Mouse (Mus musculus) adrenal gland, adult 8-10 months (tissue): ENCODE measurements around the gene Itgb6. TPM values are rescaled to one million over a fixed set of nuclear protein-coding genes. Genes with fewer than 3 reads are reported as not detected.

Experiments used
- DNase-seq: peaks from one replicate; pipeline ENCODE4 v3.0.0; 2022
- total RNA-seq, 4 experiments: library from RNA; stranded (reverse); gene quantifications; 2 replicates each; pipeline ENCODE4 v1.2.4; 2022

The Itgb6 gene
- not detected for total RNA-seq

DNA sequence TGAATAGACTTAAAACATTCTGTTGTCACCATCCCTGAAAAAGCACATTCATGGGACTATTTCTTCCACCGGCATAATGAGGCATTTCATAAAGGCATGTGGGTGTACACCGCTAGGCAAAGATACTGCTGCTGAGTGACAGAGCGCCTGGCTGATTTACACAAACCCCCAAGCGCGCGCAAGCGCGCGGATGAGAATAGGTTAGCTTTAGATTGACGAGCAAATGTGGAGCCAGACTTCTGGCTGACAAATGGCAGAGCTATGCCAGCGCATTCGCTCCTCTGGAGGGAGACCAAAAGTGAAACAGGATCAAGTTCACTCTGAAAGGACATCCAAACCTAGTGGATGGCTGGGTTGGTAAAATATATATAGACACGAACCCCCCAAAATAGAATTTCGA, at the start of gene Itgb6:
TSS of gene Itgb6 (minus strand) at position 130 of the 400 bp plus-strand sequence.
- no peak for DNase-seq

DNA sequence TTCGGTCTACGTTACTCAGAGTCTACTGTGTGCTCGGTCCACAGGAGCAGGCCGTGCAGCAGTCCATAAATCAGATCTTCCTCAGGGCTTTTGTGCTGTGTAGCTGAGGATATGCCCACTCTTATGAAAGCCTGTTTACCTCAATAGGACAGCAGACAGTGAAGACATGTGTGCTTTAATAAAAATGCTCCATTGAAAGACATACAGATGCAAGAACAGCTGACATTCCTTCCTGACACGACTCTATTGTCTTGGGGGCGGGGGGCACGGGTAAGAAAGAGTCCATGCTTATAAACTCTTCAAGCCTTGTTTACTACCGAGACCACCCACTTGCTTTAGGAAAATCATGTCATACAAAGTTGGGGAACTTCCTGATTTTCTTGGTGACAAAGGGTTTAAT, 44.0 kb upstream of the Itgb6 start:
- no peak for DNase-seq

DNA sequence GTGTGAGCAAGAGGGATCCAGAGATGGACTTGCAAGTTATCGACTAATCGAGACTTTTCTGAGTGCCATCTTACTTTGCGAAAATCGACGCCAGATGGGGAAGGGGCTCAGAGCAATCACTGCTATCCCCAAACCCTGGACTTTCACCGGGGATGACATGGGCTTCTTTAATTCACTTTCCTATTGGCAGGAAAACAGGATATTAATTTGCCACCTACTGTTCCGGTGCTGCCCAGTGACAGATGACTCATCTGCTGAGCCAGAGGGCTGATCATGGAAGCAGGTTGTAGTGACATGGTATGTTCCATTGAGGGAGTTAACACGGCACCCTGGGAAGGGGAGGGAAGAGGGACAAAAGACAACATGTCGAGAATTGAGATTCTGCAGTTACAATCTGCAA, 33.8 kb upstream of the Itgb6 start:
- no peak for DNase-seq

DNA sequence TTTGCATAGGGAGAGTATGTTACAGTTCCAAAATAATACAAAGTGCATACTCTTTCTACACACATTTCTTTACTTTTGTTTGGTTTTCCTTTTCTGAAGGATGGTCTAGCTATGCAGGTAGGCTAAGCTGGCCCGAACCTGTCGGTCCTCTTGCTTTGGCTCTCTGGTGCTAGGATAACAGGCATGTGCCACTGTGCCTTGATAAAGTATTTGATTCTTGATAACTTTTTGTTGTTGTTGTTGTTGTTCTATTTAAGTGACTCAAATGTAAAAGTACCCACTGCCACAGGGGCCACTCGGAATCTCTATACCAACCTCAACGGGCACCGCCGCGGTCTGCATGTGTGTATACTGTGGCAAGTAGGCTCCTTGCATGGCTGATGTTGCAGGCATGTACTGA, 32.7 kb upstream of the Itgb6 start:
- no peak for DNase-seq

DNA sequence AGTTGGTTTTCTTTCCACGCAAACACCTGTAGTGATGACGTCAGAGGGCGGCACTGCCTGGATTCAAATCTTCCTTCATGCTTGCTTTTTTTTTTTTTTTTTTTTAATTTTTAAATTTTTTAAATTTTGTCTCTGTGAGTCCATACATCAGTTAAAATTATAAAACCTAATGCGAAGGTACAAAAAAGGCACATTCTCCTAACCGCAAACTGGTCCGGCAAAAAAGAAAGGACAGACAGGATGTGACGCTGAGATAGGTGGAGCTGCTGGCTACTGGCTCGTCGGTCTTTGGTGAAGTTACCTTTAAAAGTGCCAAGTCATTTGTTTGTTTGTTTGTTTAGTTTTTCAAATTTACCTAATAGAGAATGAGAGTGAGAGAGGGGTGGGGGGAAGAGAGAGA, 28.8 kb upstream of the Itgb6 start:
- DNase-seq, result no peak

DNA sequence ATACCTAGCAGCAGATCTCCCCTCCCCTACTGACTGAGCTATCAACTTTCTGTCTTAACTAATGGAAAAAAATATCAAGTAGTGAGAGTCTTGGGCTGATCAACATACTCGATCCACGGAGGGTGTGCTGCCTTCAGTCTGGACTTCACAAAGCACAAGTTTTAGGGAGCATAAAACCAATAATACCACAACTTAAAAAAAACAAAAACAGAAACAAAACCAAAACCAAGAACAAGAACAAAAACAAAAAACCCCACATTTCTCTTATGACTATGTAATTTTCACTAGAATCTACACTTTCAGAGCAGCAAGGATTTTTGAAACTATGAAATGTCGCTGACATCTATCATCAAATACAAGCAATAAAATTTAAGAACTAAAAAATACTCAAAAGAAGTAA, 28.1 kb upstream of the Itgb6 start:
- no peak for DNase-seq

DNA sequence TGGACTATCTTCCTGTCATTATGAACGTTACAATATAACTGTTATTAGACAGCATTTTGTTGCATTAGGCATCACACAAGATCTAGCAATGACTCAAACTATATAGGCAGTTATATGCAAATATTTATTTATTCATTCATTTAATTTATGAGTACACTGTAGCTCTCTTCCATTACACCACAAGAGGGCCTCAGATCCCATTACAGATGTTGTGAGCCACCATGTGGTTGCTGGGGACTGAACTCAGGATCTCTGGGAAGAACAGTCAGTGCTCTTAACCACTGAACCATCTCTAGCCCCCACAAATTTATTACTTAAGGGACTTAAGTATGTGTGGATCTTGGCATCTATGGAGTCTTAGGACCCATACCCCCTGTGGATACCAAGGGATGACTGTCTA, 26.1 kb upstream of the Itgb6 start:
- DNase-seq, result no peak

DNA sequence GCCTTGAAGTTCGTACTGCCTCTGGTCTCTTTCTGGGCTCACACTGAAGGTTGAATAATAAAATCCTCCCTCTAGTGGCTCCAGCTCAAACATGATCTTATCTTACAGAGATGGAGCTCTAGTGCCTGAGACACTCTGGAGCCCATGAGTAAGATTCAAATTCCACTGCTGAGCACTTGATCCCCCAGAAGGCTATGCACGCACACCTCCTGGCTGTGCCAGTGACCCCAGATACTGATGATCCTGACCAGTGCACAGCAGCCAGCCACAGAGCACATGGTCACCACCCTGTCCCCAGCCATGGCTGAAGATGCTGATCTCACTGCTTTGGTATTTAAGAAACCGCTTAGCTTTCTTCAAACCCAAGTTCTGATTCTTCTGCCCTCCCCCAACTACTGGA, 25.1 kb upstream of the Itgb6 start:
- DNase-seq, result no peak

DNA sequence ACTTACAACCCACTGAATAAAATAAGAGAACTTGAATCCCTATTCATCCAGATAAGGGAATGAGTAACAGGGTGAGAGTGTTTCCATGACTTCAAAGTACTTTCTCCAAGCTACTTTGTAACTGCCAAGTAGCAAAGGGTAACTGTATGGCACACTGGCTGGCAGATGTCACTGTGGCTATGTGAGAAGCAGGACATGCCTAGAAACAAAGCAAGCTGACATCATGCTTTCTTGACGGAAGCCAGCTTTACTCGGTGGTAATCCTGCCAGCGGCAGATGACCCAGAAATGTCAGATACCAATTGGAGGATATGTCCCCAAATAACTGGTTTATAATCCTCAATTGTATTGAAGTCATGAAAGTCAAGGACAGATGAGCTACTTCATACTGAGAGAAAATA, 22.2 kb upstream of the Itgb6 start:
- no peak for DNase-seq

DNA sequence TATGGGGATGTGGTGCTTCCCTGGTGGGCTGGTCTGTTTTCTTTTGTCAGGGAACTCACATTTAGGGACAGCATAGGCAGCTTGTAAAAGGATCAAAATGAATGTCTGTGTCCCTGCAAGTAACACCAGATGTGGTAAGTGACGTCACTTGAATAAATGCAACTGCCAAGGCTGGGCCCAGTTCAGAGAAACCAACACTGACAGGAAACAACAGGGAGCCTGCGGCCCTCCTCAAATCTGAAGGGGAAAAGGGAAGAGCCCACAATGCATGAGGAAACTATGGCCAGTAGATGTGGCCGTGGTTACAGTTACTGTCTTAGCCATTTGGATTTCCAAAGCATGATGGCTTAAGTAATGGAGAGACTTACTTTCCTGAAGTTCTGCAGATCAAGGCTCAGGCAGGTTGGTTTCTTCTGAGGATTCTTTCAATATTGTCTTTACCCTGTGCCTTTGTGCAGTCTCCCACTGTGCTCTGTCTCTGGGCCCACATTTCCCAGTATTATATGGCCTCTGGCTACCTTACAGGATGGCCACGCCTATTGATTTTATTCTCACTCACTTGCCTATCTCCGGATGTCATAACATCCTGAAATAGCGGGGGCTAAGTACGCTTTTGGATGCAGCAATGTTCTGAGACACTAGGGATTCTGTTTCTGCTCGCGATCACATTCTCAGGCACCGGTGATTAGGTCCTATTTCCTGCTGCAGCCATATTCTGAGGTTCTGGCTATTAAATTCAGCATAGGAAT, 17.1 kb upstream of the Itgb6 start:
- no peak for DNase-seq

DNA sequence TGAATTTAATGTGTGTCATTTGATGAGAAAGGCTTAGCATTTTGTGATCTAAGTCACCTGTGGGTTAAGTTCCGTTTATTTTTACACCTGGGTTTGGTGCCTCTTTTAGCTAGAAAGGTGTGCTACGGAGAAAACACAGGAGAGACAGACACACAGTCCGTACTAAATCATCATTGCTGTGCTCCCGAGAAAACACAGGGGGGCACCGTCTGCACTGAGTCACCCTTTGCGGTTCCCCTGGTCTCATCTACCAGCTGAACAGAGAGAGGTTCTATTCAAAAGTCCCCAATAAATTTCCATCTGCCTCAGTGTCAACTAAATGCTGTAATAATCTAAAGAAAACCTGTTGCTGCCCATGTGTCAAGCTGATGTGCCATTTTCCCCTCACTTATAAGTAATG, 8.5 kb upstream of the Itgb6 start:
- DNase-seq, result no peak

DNA sequence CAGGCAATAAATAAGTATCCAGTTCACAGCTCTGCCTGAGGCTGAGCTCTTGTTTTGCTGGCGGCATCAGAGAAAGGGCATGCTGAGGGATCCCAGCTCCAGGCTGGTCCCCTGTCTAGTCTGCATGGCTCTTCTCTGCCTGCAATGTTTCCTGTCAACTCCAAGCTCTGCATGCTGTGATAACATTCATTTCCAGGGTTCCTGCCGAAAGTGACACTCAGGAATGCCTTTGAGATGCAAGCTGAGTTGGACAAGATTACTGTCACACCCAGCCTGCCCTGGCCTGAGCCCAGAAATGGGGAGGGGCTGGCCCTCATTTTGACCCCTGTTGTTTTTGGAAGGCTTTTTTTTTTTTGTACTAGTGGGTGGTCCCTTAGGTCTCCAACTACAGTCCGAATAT, 7.6 kb upstream of the Itgb6 start:
- DNase-seq, result no peak

DNA sequence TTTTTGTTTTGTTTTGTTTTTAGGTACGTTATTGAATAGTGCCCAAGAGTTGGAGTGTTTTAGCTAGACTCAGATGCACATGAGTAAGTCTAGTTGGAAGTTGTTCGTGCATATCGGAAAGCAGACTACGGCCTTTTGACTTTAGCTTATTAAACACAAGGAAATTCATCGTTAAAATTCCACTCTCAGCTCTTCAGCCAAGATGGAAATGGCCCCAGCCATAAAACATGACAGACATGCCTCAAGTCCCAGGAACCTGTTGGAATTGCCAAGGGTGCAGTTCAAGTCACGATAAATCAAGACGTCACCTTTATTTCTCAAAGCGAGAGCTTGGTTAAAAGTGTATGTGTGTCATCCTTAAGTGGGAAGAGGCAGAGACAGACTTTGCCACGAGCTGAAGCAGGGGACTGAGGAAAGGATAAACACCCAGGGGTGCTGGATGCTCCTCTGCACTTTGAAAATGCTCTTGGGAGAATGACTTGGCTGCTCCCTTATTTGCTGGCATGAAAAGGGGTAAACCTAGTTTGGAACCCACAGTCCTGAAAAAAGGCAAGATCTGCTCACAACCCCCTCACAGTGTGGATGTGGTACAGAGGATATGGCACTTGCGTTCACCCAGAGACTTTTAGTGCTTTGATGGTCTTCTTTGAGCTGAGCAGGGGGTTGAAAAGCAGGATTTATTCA, 6.6 kb upstream of the Itgb6 start:
- no peak for DNase-seq

DNA sequence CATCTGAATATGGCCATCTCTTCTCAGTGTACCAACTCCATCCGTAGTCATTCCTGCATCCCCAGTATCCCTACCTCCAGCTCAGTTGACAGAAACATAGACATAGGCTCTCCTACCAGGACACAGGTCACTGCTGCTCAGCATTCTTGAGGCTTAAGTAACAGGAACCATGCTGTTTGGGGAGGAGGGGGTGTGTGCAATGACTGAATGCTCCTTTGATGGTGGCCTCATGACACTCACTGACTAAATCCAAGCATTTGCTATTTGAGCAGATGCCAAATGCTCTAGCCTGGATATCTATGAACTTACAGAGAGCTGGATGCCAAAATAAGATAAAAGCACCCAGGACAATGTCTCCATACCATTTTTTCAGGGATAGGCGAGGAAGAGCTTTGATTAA, 2.2 kb upstream of the Itgb6 start:
- no peak for DNase-seq

DNA sequence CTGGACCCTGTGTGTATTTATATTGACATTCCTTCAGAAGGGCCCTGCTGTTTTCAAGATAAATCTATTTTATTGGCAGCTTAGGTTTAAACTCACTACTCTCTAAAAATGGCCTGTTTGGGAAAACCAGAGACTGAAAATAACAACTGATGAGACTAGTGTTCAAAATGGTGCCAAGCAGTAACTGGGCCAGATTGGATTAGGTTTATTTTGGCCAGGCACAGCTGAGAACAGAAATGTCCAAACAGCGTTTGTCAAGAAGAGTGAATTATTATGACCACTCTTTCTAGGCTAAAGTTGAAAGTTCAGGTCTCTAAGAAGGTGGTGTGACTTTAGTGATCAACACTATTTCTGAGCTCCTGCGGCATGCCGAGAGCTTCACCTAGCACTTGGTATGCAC, 524 bp upstream of the Itgb6 start:
- DNase-seq, result no peak

DNA sequence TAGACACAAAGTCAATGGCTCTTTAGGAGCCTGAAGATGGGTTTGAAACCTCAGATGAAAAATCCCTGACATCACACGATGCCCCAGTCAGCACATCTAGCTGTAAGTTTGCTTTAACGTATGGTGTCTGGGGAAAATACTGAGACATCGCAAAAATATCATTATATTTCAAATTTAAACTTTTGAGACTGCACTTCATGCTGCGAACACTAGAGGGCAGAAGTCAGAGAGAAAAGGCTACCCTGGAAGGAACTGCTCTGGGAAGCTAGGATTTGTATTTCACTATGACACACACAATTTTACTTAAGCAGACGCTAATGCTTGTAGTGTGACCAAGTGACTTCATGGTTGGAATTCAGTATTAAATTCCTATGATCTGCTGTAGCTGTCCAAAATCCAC, 1.5 kb downstream of the Itgb6 start:
- no peak for DNase-seq

DNA sequence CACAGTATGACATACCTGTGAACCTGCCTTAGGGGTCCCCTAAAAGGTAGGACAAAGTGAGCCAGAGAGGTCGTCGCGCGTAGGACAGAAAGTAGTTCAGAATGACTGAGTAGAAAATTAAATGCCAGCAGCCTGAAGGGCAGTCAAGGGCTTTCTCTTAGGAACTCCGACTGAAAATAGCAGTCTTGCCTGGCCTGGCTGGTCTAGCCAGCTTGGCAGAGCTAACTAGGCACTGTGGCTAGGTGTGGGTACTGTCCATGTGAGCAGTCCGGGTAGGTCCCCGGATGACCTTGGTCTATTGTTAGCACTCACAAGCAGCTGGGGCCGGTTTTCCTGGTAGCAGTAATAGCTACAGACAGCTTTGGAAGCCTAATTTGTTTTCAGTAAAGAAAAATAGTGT, 2.2 kb downstream of the Itgb6 start:
- DNase-seq, result peak; percentile 60

DNA sequence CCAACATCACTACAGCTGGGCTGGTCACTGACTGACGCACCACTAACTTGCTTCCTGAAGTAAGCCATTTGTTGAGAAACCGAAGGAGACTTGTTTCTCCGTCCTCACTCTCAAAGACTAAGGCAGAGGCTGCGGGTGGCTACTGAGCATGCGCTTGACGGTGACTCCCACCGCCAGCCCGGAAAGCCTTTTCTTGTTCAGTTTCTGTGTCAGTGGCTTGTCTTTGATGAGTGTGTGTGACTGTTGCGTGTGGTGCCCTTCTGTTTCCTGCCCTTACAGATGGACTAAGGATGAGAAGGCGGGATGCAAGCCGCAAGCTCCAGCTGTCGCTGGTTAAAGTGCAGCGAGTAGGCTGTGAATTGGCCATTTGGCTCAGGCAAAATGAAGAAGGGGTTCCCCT, 5.1 kb downstream of the Itgb6 start:
- no peak for DNase-seq

DNA sequence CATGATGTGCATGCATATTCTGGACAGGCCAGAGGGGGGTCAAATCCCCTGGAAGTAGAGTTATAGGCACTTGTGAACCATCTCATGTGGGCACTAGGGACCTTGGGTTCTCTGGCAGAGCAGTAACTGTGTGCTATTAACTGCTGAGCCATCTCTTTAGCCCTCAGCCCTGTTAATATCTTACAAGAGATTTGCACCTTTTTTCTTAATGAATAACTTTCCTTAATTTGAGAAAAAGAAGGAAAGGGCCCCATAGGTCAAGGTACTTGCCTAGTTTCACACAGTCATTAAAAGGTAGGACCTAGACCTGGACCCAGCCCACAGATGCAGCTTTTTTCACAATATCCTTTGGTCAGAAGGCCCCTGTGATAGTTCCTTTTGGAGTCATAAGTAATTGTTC, 5.9 kb downstream of the Itgb6 start:
- no peak for DNase-seq

DNA sequence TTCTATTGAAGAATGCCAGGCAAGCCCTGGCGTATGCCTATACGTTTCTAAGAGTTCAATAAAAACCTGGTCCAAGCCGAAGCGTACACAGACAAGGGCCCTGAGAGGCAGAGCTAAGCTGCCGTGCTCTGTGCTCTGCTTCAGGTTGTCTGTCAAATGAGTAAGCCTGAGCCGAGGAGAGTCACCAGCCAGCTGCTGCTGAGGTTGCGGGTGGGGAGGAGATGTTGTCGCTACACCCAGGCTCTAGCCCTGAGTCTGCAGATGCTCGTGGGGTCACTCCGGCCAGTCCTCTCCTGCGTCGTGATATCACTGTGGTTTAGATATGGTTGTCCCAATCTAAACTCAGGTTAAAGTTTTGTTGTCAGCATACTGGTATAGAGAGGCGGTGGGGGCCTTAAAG, 6.7 kb downstream of the Itgb6 start:
- DNase-seq, result no peak

DNA sequence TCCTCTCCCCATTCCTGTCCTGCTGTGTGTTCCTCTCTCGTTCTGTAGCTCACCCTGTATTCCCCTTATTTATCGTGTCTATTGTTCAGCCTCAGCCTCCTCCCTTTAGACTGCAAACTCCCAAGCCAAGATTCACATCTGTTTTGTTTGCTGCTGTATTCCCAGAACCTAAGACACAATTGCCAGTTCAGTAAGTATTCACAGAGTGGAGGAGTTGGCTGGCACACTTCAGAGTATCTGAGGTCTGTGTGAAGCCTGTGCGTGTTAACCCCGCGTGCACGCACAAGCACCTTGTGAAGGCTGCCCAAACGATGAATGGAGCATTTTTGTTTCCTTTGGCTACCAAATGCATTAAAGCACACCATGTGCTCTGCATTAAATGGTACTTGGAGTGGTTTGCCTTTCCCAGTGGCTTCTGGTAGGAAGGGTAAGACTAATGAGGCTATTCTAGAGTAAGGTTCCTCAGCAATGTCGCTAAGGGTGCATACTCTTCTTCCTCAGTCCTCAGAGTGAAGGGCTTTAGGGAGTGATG, 7.4 kb downstream of the Itgb6 start:
- no peak for DNase-seq

DNA sequence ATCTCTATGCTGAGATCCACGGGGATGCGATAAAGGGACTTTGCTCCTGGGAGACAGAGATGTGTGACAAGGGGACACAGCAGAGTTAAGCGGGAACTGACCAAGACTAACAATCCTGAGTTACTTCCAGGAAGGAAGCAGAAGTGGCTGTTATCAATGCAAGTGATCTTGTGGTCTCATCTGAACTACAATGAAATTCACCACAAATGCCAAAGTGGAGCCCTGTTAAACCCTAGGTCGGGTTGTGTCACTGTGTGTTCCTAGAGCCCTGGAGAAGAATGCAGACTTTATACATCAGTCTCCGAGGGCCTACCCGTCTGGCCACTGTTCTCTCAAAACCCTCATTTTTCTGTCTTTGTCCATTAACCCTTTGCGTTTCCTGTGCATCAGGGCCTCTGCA, 8.0 kb downstream of the Itgb6 start:
- DNase-seq, result no peak

DNA sequence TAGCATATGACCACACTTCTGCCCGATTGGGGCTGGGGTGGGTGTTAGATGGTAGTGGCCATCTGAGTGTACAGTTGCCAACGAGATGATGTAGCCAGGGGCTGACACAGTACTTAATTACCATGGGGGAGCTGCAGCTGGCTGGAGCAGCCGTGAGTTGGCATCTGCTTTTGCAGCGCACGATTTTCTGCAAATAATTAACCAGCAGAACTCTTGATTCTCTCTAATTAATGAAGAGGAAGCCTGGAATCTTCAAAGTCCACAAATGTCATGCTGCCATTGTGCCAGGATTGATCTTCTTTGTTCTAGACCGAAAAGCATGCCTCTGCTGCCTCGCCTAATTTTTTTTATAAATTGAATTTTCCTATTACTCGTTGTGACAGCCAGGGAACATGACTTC, 8.6 kb downstream of the Itgb6 start:
- no peak for DNase-seq

DNA sequence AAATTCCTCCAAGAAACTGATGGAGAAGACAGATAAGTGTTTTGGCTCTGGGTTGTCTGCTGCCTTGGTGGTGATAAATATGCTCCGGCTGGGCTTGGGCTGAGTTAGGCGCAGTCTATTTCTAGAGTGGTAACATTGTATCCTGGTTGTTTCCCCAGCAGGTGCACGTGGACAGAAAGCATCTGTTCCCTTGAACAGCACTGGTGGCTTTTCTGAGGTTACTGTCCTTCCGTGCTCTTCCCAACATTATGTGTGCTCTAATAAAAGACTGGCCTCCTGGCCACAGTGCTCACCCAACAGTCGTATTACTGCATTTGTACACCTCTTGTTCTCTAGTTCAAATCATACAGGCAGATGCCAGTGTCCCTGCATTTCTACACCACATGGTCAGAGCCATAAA, 9.6 kb downstream of the Itgb6 start:
- DNase-seq, result no peak
